Mouse (Mus musculus): Measurements from ENCODE around the gene Esf1.

GRCm38 (mm10) chr2:140214519-140215027 is 44.2 kb upstream of the Esf1 start:
- TF ChIP-seq CTCF (IDR thresholded peaks at IDR 0.05; ENCODE audit: borderline replicate concordance, insufficient read depth, low read depth, low read length) (no peak), POLR2A (IDR thresholded peaks at IDR 0.05; ENCODE audit: borderline replicate concordance, insufficient read depth, low read length) (no peak)
